Mouse (Mus musculus) left cerebral cortex, adult 8-10 months (tissue): ENCODE results near the gene Rnf215. TPM values are rescaled to one million over a fixed set of nuclear protein-coding genes. Genes with fewer than 3 reads are reported as not detected.

Experiments
- DNase-seq, 2 experiments: peaks; one replicate each; pipeline ENCODE4 v3.0.0; 2022; ENCODE audit warnings: low spot score in 2 of 2
- microRNA-seq, 2 experiments: library from miRNA; unstranded; fragments of <30 nt; microRNA quantifications; one replicate each; pipeline ENCODE4 v1.2.0; 2022
- total RNA-seq, 4 experiments: library from RNA; stranded (reverse); gene quantifications; 2 replicates each; pipeline ENCODE4 v1.2.4; 2022

The Rnf215 gene
- total RNA-seq, 4 experiments from 2014 or later, result 24.8 to 35.0 (median 31.1) TPM

DNA sequence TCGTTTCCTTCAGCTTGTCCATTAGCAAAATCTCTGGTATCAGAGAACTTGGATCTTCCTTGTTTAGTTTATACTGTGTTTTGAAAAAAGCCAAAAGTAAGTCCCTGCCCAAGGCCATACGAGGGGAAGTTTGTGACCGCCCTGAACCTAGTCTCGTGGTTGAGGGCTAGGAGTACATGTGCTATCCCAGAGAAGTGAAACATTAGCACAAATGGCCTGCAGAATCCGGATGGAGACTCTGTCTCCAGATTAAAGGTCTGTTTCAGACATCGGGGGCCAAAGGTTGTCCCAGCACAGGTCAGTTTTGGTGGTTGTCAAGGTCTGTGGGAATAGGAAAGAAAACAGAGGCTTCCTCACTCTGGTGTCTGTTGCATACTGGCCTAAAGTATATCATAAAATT lies 54.2 kb downstream of the Rnf215 start:
- DNase-seq, result no peak

DNA sequence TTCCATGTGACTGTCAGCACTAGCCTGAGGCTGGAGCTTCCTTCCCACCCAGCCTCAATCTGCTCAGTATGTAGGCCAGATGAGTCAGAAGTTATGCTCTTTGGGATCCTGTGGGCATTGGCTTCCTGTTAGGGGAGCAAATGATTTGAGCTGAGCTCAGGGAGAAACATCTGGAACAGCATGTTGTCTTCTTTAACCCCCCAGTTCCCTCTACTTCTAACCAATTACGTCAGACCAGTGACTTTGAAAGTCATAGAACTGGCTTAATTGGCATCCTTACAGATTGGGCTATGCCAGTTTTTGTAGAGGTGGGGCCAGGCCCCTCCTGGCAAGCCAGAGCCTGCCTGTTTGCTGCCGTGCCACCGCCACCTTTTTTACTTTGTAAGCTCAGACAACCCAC lies 55.7 kb downstream of the Rnf215 start:
- no peak for DNase-seq

Small RNAs within 50 kb of the gene (microRNA-seq; reads per million reads assigned to microRNA genes)
- gene Mir3060, result 2.7 to 3.3 reads per million in 2 experiments

Other genes with a start within 250 kb of the Rnf215 start
- gene 4921536K21Rik, start 240.1 kb upstream of the Rnf215 start, total RNA-seq, result under 1 TPM; 0.21 to 0.86 (median 0.57) TPM
- 10 to 100 TPM; 17.5 to 19.6 (median 18.1) TPM for gene Dusp18, start 240.0 kb upstream of the Rnf215 start, total RNA-seq
- gene Slc35e4, start 220.5 kb upstream of the Rnf215 start, total RNA-seq, result 10 to 100 TPM; 17.3 to 20.6 (median 19.9) TPM
- gene Tcn2, start 203.0 kb upstream of the Rnf215 start, total RNA-seq, result 10 to 100 TPM; 17.0 to 37.4 (median 23.1) TPM
- gene Pes1, start 171.2 kb upstream of the Rnf215 start, total RNA-seq, result 10 to 100 TPM; 38.5 to 47.9 (median 41.2) TPM
- not detected for gene 4930556J24Rik, start 158.4 kb upstream of the Rnf215 start, total RNA-seq
- 10 to 100 TPM; 11.1 to 12.4 (median 12.1) TPM for gene Gal3st1, start 151.6 kb upstream of the Rnf215 start, total RNA-seq
- 1 to 10 TPM in 1 of 4 experiments, under 1 TPM in 3; 0.23 to 1.0 (median 0.37) TPM for gene Sec14l4, start 103.7 kb upstream of the Rnf215 start, total RNA-seq
- 1 to 10 TPM; 1.0 to 1.7 (median 1.4) TPM for gene Sec14l3, start 70.4 kb upstream of the Rnf215 start, total RNA-seq
- gene Mtfp1, start 39.8 kb upstream of the Rnf215 start, total RNA-seq, result 10 to 100 TPM; 67.7 to 84.0 (median 72.4) TPM
- 10 to 100 TPM; 35.3 to 36.8 (median 36.4) TPM for gene Sec14l2, start 11.8 kb upstream of the Rnf215 start, total RNA-seq
- 10 to 100 TPM; 19.3 to 21.1 (median 19.9) TPM for gene Ccdc157, start 25.1 kb downstream of the Rnf215 start, total RNA-seq
- gene Sf3a1, start 25.1 kb downstream of the Rnf215 start, total RNA-seq, result 10 to 100 TPM; 57.1 to 70.2 (median 61.6) TPM
- gene Tbc1d10a, start 51.6 kb downstream of the Rnf215 start, total RNA-seq, result 10 to 100 TPM; 24.1 to 33.2 (median 28.3) TPM
- 1 to 10 TPM; 3.1 to 5.9 (median 4.4) TPM for gene Castor1, start 83.0 kb downstream of the Rnf215 start, total RNA-seq
- gene Osm, start 101.2 kb downstream of the Rnf215 start, total RNA-seq, result under 1 TPM in 2 of 4 experiments, not detected in 2; 0.53 to 0.55 TPM
- gene Lif, start 122.4 kb downstream of the Rnf215 start, total RNA-seq, result 1 to 10 TPM in 1 of 4 experiments, under 1 TPM in 3; 0.66 to 1.3 (median 0.94) TPM